Mouse (Mus musculus) layer of hippocampus, adult 9-10 months (tissue): ENCODE results near the gene Macrod1.

Source experiments
- DNase-seq: peaks from one replicate; pipeline ENCODE4 v3.0.0; 2022; ENCODE audit warnings: low spot score

Gene Macrod1

GRCm38 (mm10) chr19:7142207-7142915, 85.8 kb downstream of the Macrod1 start:
- no peak for DNase-seq

- no peak for DNase-seq
Observed at GRCm38 (mm10) chr19:7143854-7144253, 87.2 kb downstream of the Macrod1 start.

GRCm38 (mm10) chr19:7144458-7144857, 87.8 kb downstream of the Macrod1 start:
- DNase-seq = no peak

GRCm38 (mm10) chr19:7146376-7146775, 89.8 kb downstream of the Macrod1 start:
- DNase-seq = no peak

GRCm38 (mm10) chr19:7148096-7148495, 91.5 kb downstream of the Macrod1 start:
- no peak for DNase-seq

- no peak for DNase-seq
Observed at GRCm38 (mm10) chr19:7148541-7149085, 92.0 kb downstream of the Macrod1 start.

GRCm38 (mm10) chr19:7149158-7149685, 92.6 kb downstream of the Macrod1 start:
- DNase-seq = no peak

- no peak for DNase-seq
Observed at GRCm38 (mm10) chr19:7151300-7151926, 94.8 kb downstream of the Macrod1 start.

- no peak for DNase-seq
Observed at GRCm38 (mm10) chr19:7151927-7152653, 95.5 kb downstream of the Macrod1 start.

GRCm38 (mm10) chr19:7153232-7153631, 96.6 kb downstream of the Macrod1 start:
- DNase-seq = no peak

GRCm38 (mm10) chr19:7155196-7155595, 98.6 kb downstream of the Macrod1 start:
- no peak for DNase-seq

- no peak for DNase-seq
Observed at GRCm38 (mm10) chr19:7157734-7158133, 101.1 kb downstream of the Macrod1 start.

- DNase-seq = no peak
Observed at GRCm38 (mm10) chr19:7160151-7160906, 103.7 kb downstream of the Macrod1 start.

- DNase-seq = no peak
Observed at GRCm38 (mm10) chr19:7161064-7161463, 104.5 kb downstream of the Macrod1 start.

GRCm38 (mm10) chr19:7164238-7164637, 107.6 kb downstream of the Macrod1 start:
- DNase-seq = no peak

- no peak for DNase-seq
Observed at GRCm38 (mm10) chr19:7164820-7165323, 108.3 kb downstream of the Macrod1 start.

- no peak for DNase-seq
Observed at GRCm38 (mm10) chr19:7165509-7166199, 109.0 kb downstream of the Macrod1 start.

GRCm38 (mm10) chr19:7166200-7166711, 109.6 kb downstream of the Macrod1 start:
- no peak for DNase-seq

GRCm38 (mm10) chr19:7166767-7167166, 110.2 kb downstream of the Macrod1 start:
- DNase-seq = no peak

GRCm38 (mm10) chr19:7168423-7168822, 111.8 kb downstream of the Macrod1 start:
- DNase-seq = no peak

GRCm38 (mm10) chr19:7170916-7171315, 114.3 kb downstream of the Macrod1 start:
- DNase-seq = no peak
